Mouse (Mus musculus) liver, embryonic 11.5 days (tissue): ENCODE measurements around the gene Ank2. TPM values are rescaled to one million over a fixed set of nuclear protein-coding genes. Genes with fewer than 3 reads are reported as not detected.
A peak's percentile ranks its signal among the peaks of the same experiment; 100 is the strongest.

Experiments
- ATAC-seq: fragments of 200-750 bp; cut with Nextera tagmentation; replicated peaks from 2 replicates; pipeline ENCODE4 v1.8.0; 2017; ENCODE audit warnings: moderate number of reproducible peaks, mild to moderate bottlenecking, moderate TSS enrichment, moderate library complexity; ENCODE audit not compliant: low FRiP score
- DNase-seq: peaks from one replicate; pipeline ENCODE4 v3.0.0-alpha.2; 2017; ENCODE audit warnings: low spot score
- H3K27ac ChIP-seq: fragments of 300-500 bp; sonication (generic); 2 replicates; pipeline ENCODE4 v1.5.1; 2014; ENCODE audit warnings: mild to moderate bottlenecking, low read depth, low read length, control low read depth
- H3K27me3 ChIP-seq: fragments of 300-500 bp; sonication (generic); replicated peaks from 2 replicates; pipeline ENCODE4 v1.6.1; 2014; ENCODE audit warnings: low read length, mixed read lengths; ENCODE audit not compliant: control insufficient read depth, insufficient read depth
- H3K36me3 ChIP-seq: fragments of 300-500 bp; sonication (generic); 2 replicates; pipeline ENCODE4 v1.6.1; 2014; ENCODE audit warnings: mild to moderate bottlenecking, low read length, moderate library complexity, mixed read lengths; ENCODE audit not compliant: control insufficient read depth, insufficient read depth
- H3K4me1 ChIP-seq: fragments of 300-500 bp; sonication (generic); replicated peaks from 2 replicates; pipeline ENCODE4 v1.6.1; 2014; ENCODE audit warnings: low read length, mixed read lengths; ENCODE audit not compliant: control insufficient read depth, insufficient read depth
- H3K4me2 ChIP-seq: fragments of 300-500 bp; sonication (generic); 2 replicates; pipeline ENCODE4 v1.6.1; 2014; ENCODE audit warnings: mild to moderate bottlenecking, control low read depth, moderate library complexity
- H3K4me3 ChIP-seq: fragments of 300-500 bp; sonication (generic); 2 replicates; pipeline ENCODE4 v1.5.1; 2014; ENCODE audit warnings: low read depth, low read length, control low read depth
- H3K9ac ChIP-seq: fragments of 300-500 bp; sonication (generic); 2 replicates; pipeline ENCODE4 v1.6.1; 2014; ENCODE audit warnings: low read depth, low read length, control low read depth
- H3K9me3 ChIP-seq: fragments of 300-500 bp; sonication (generic); 2 replicates; pipeline ENCODE4 v1.6.1; 2016; ENCODE audit warnings: low read length, inconsistent platforms, mixed read lengths; ENCODE audit not compliant: control insufficient read depth
- WGBS: fragments of 180-500 bp; shearing (Covaris S2); extraction: QIAGEN DNeasy Blood & Tissue Kit; methylation state at CpG from one replicate; pipeline ENCODE4 v1.1.7; 2014; 5-methylcytosine and 5-hydroxymethylcytosine counted together
- polyA plus RNA-seq: library from polyadenylated mRNA; unstranded; fragments of >200 nt; fragmentation: Nextera tagmentation; extraction: Ambion mirVana; gene quantifications from 2 replicates; pipeline ENCODE4 v1.2.1, GENCODE M21; 2014

The Ank2 gene
- polyA plus RNA-seq, 1 experiment from 2014 or later: 17.3 TPM

GRCm38 (mm10) chr3:127463816-127464480 is 35.2 kb downstream of the Ank2 start:
- H3K9me3 ChIP-seq: no peaks in the 10 kb centered on the region
- no peak overlapping the region for H3K4me3 ChIP-seq
- H3K4me2 ChIP-seq: no peak overlapping the region
- H3K9ac ChIP-seq: no peak overlapping the region
- H3K4me1 ChIP-seq: peaks cover 23% of the 10 kb centered on the region
- DNase-seq (no peak), ATAC-seq (no peak)
- 62% methylated on average over 14 of the region's 14 CpGs for WGBS
- H3K27ac ChIP-seq: no peak overlapping the region
- H3K27me3 ChIP-seq: no peaks in the 10 kb centered on the region
- no peaks in the 10 kb centered on the region for H3K36me3 ChIP-seq

GRCm38 (mm10) chr3:127463165-127463564 is 36.0 kb downstream of the Ank2 start:
- Histone ChIP-seq H3K9ac (no peak overlapping the region), H3K4me2 (no peak overlapping the region)
- no peak for ATAC-seq

DNA sequence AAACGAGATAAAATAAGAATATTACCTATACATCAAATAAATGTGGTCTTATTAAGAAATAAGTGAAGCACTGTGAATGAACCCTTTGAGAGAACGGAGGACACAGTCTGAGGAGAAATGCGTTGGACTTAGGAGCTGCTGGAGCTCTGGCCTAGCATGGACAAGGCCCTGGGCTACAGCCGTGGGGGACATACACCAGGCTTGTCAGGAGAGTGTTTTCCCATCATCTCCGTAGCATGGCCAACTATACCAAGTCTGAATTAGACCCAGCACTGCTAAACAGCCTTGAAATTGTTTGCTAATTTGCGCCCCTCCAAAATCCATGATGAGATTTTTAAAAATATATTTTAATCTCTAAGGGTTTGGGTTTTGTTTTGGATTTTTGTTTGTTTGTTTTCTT is 36.7 kb downstream of the Ank2 start:
- Histone ChIP-seq H3K27me3 (no peaks in the 10 kb centered on the region), H3K36me3 (no peaks in the 10 kb centered on the region), H3K4me3 (no peak overlapping the region), H3K4me2 (no peak overlapping the region), H3K9ac (no peak overlapping the region), H3K9me3 (no peaks in the 10 kb centered on the region), H3K27ac (no peak overlapping the region), H3K4me1 (peaks cover 28% of the 10 kb centered on the region)
- ATAC-seq: no peak
- no peak for DNase-seq
- WGBS: 76% methylated on average over 6 of the region's 6 CpGs

More at GRCm38 (mm10) chr3:127463165-127463564, 36.0 kb downstream of the Ank2 start:
- no peaks in the 10 kb centered on the region for H3K27me3 ChIP-seq
- H3K4me1 ChIP-seq: peaks cover 26% of the 10 kb centered on the region
- WGBS: 47% methylated on average over 9 of the region's 9 CpGs
- H3K36me3 ChIP-seq: no peaks in the 10 kb centered on the region
- no peak overlapping the region for H3K4me3 ChIP-seq
- no peak overlapping the region for H3K27ac ChIP-seq
- H3K9me3 ChIP-seq: no peaks in the 10 kb centered on the region
- DNase-seq: no peak

GRCm38 (mm10) chr3:127460891-127461437 is 38.2 kb downstream of the Ank2 start:
- Histone ChIP-seq H3K4me3 (no peak overlapping the region), H3K9me3 (no peaks in the 10 kb centered on the region), H3K36me3 (no peaks in the 10 kb centered on the region), H3K27me3 (no peaks in the 10 kb centered on the region), H3K4me1 (peaks cover 28% of the 10 kb centered on the region), H3K27ac (no peak overlapping the region), H3K4me2 (no peak overlapping the region), H3K9ac (no peak overlapping the region)
- no peak for DNase-seq
- no peak for ATAC-seq
- 56% methylated on average over 11 of the region's 11 CpGs for WGBS

DNA sequence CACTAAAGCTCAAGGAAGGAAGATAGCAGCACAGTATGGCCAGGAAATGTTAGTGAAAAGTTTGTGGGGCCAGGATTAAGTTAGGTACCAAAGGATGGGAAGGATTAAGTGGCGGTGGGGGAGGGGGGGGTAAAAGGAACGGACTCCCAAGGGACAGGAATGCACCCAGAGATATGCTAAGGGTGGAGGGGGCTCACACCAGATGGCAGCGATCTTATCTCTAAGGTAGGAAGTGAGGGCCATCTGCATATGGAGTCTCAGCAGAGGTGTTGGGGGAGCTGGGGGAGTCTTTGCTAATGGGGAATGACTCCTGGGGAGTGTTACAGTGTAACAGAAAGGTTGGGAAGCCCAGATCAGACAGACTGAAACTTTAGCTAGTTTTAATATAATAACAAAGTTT is 39.3 kb downstream of the Ank2 start:
- ATAC-seq: peak; percentile 56
- Histone ChIP-seq H3K36me3 (no peaks in the 10 kb centered on the region), H3K4me2 (no peak overlapping the region), H3K4me3 (no peak overlapping the region), H3K9me3 (no peaks in the 10 kb centered on the region), H3K27ac (no peak overlapping the region), H3K27me3 (no peaks in the 10 kb centered on the region), H3K4me1 (peaks cover 28% of the 10 kb centered on the region), H3K9ac (no peak overlapping the region)
- WGBS: 11% methylated on average over 3 of the region's 3 CpGs
- no peak for DNase-seq

GRCm38 (mm10) chr3:127458925-127459324 is 40.2 kb downstream of the Ank2 start:
- no peaks in the 10 kb centered on the region for H3K27me3 ChIP-seq
- peaks cover 28% of the 10 kb centered on the region for H3K4me1 ChIP-seq
- H3K9ac ChIP-seq: peak overlapping the region; percentile 46; the same call in 1 of the 2 replicates
- WGBS: 16% methylated on average over 11 of the region's 11 CpGs
- no peak for DNase-seq
- no peaks in the 10 kb centered on the region for H3K9me3 ChIP-seq
- H3K36me3 ChIP-seq: no peaks in the 10 kb centered on the region
- peak; percentile 29; the same call in 1 of the 2 replicates for ATAC-seq
- peak overlapping the region; percentile 62 for H3K4me2 ChIP-seq
- H3K27ac ChIP-seq: peak overlapping the region; percentile 25; the same call in 1 of the 2 replicates
- H3K4me3 ChIP-seq: 0 out of 2 replicates have a peak overlapping the region, but pooled peaks have one; percentile 7

- Histone ChIP-seq H3K4me2 (peak overlapping the region; percentile 62), H3K36me3 (no peaks in the 10 kb centered on the region), H3K4me3 (peak overlapping the region; percentile 10; the same call in 1 of the 2 replicates), H3K9me3 (no peaks in the 10 kb centered on the region), H3K9ac (peak overlapping the region; percentile 46; the same call in 1 of the 2 replicates), H3K4me1 (peaks cover 28% of the 10 kb centered on the region), H3K27me3 (no peaks in the 10 kb centered on the region), H3K27ac (peak overlapping the region; percentile 25; the same call in 1 of the 2 replicates)
- peak; percentile 58; the same call in 1 of the 2 replicates for ATAC-seq
- no peak for DNase-seq
- WGBS: 6% methylated on average over 6 of the region's 6 CpGs
Observed at GRCm38 (mm10) chr3:127458420-127458798, 40.7 kb downstream of the Ank2 start.

DNA sequence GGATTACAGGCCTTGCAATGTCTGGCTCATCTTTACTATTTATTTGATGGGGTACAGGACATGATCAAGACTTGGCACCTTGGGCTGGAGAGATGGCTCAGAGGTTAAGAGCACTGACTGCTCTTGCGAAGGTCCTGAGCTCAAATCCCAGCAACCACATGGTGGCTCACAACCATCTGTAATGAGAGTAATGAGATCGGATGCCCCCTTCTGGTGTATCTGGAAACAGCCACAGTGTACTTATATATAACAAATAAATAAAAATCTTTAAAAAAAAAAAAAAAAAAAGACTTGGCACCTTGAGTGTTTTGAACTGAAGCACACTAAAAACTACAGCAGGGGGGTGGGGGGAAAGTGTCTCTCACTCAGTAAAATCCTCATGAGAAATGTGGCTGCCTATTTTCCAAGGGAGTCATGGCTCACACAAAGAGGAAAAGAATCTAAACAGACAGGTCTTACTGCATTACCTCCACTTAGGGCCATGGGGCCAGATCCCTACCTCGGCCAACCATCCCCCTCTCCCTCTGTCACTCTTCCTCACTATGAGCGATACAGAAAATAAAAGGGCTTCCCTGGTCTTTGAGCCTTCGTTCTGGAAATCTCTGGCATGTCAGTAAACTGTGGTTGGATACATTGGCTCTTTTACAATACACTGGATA is 41.3 kb downstream of the Ank2 start:
- H3K36me3 ChIP-seq: no peaks in the 10 kb centered on the region
- peak overlapping the region; percentile 10 for H3K4me3 ChIP-seq
- H3K27me3 ChIP-seq: no peaks in the 10 kb centered on the region
- no peak for DNase-seq
- peaks cover 28% of the 10 kb centered on the region for H3K4me1 ChIP-seq
- 0 out of 2 replicates have a peak, but pooled peaks have one; percentile 29 for ATAC-seq
- 21% methylated on average over 5 of the region's 5 CpGs for WGBS
- peak overlapping the region; percentile 62 for H3K4me2 ChIP-seq
- no peaks in the 10 kb centered on the region for H3K9me3 ChIP-seq
- H3K27ac ChIP-seq: no peak overlapping the region
- peak overlapping the region; percentile 46; the same call in 1 of the 2 replicates for H3K9ac ChIP-seq
